Mouse (Mus musculus): ENCODE measurements around the gene Crygc. TPM values are rescaled to one million over a fixed set of nuclear protein-coding genes. Genes with fewer than 3 reads are reported as not detected.

The Crygc gene
- total RNA-seq (2012; rRNA removed) = 1.3 TPM in 1 of 2 replicates, not detected in the other

DNA sequence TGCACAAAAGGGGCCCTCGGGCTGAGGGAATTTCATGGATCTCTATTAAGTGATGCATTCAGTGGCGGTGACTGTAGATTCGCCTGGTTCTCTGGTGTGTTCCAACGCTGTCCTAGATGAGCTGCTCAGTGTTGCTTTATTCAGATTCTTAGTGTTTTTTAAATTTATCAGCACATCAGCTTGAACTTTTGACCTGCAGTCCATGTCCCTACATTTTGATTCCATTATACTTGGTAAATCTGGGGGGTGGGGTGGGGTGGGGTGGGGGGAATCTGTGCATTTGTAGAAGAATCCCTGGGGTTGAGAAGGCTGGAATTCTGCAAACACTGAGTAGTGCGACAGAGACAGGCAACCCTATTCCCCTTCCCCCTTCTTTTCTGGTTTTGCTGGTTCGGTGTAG, at the start of gene Crygc:
TSS of gene Crygc (minus strand) at position 101 of the 400 bp plus-strand sequence.
- Histone ChIP-seq H3K4me1 (ENCODE audit: control insufficient read depth in 2 of 2, insufficient read depth in 2 of 2, low read length in 2 of 2, poor library complexity in 1 of 2) (no peaks in the 10 kb centered on the region; a peak in 1 of 4 replicates), H3K36me3 (ENCODE audit: control insufficient read depth, insufficient read depth, low read length, poor library complexity, severe bottlenecking) (no peaks in the 10 kb centered on the region), H3K9me3 (ENCODE audit: control insufficient read depth, insufficient read depth, low read depth, low read length) (no peaks in the 10 kb centered on the region), H3K27ac (ENCODE audit: insufficient read depth, low read depth, low read length, poor library complexity, severe bottlenecking) (no peak within 1 kb of the TSS), H3K4me3 (ENCODE audit: insufficient read depth in 1 of 2, low read depth in 1 of 2, low read length in 2 of 2, poor library complexity in 1 of 2, severe bottlenecking in 1 of 2) (peak within 1 kb of the TSS; percentile 51 to 53; a peak in 2 of 4 replicates), H3K9ac (ENCODE audit: insufficient read depth, low read depth, low read length, poor library complexity, severe bottlenecking) (no peak within 1 kb of the TSS; the same call in 1 of the 2 replicates)
- DNase-seq (ENCODE audit: low read depth, low spot score) = no peak
- TF ChIP-seq HCFC1 (IDR thresholded peaks at IDR 0.05; ENCODE audit: borderline replicate concordance, insufficient read depth, low read length) (no peak), CHD2 (IDR thresholded peaks at IDR 0.05; ENCODE audit: low read depth, low read length) (no peak), MAFK (IDR thresholded peaks at IDR 0.05; ENCODE audit: insufficient read depth, low read depth, low read length) (no peak), ZNF384 (IDR thresholded peaks at IDR 0.05; ENCODE audit: low read depth, low read length) (no peak), ZC3H11A (IDR thresholded peaks at IDR 0.05; ENCODE audit: borderline replicate concordance, low read depth, low read length) (no peak)
- in situ Hi-C loops (cut with MboI; ENCODE audit: low sequenced_read_pairs in 2 of 2, unreplicated experiment in 2 of 2) = no loop called here

DNA sequence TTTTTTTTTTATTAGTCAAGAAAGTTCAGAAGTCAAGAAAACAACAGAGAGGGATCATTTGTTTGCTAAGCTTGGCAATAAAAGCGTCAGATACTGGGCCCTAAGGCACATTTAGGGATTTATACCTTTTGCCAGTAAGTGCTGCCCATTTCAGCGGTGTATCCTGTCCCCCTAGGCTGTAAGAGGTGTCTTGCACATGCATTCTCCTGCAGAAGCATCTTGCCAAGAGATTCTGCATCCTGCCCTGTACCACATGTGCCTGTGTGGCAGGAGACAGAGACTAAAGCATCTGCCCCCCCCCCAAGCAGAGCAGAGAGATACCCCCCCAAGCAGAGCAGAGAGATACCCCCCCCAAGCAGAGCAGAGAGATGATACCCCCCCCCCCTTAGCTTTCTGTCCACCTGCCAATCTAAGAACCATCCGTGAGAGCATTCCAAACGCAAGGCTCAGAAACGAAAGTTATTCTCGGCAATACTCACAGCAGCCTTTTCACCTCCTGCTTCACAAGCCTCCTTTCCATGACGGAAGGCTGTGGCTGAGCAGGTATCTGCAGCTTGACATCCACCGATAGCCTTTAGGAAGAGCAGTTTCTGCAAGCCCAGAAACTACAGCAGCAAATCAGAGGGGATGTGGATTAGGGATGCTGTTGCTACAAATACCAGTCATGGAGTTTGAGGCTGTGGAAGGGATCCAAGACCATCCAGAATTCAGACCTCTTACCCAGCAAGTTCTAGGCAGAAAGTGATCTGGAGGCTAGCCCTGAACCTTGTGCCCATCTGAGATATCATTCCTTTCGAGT, 49.3 kb upstream of the Crygc start, which contains the start of gene D630023F18Rik:
TSS of gene D630023F18Rik (minus strand) at position 641 of the 799 bp plus-strand sequence.
- no peak for DNase-seq (ENCODE audit: low read depth, low spot score)
- H3K4me3 ChIP-seq (ENCODE audit: insufficient read depth in 1 of 2, low read depth in 1 of 2, low read length in 2 of 2, poor library complexity in 1 of 2, severe bottlenecking in 1 of 2) = no peak within 1 kb of the TSS
- TF ChIP-seq HCFC1 (IDR thresholded peaks at IDR 0.05; ENCODE audit: borderline replicate concordance, insufficient read depth, low read length) (no peak), ZC3H11A (IDR thresholded peaks at IDR 0.05; ENCODE audit: borderline replicate concordance, low read depth, low read length) (no peak), ZNF384 (IDR thresholded peaks at IDR 0.05; ENCODE audit: low read depth, low read length) (no peak), MAFK (IDR thresholded peaks at IDR 0.05; ENCODE audit: insufficient read depth, low read depth, low read length) (no peak), CHD2 (IDR thresholded peaks at IDR 0.05; ENCODE audit: low read depth, low read length) (no peak)
- no peaks in the 10 kb centered on the region for H3K36me3 ChIP-seq (ENCODE audit: control insufficient read depth, insufficient read depth, low read length, poor library complexity, severe bottlenecking)
- in situ Hi-C loops (cut with MboI; ENCODE audit: low sequenced_read_pairs in 2 of 2, unreplicated experiment in 2 of 2) = no loop called here
- no peak within 1 kb of the TSS for H3K9ac ChIP-seq (ENCODE audit: insufficient read depth, low read depth, low read length, poor library complexity, severe bottlenecking)
- H3K4me1 ChIP-seq (ENCODE audit: control insufficient read depth in 2 of 2, insufficient read depth in 2 of 2, low read length in 2 of 2, poor library complexity in 1 of 2) = no peaks in the 10 kb centered on the region
- no peaks in the 10 kb centered on the region for H3K9me3 ChIP-seq (ENCODE audit: control insufficient read depth, insufficient read depth, low read depth, low read length)
- no peak within 1 kb of the TSS for H3K27ac ChIP-seq (ENCODE audit: insufficient read depth, low read depth, low read length, poor library complexity, severe bottlenecking)

DNA sequence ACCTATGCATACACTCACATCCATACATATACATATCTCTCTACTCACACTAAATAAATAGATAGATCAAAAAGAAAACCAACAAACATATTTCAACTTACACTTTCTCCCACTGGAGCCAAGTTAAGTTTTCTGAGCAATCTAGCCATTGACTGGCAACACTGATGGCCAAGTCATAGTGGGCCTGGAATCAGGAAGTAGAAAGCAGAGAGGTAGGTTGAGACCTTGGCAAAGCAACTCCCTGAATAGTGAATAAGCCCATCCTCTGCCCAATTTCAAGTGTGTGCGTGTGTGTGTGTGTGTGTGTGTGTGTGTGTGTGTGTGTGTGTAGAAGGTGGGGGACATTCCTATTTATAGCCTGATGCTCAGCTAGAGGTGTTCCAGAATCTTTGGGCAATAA, 45.9 kb upstream of the Crygc start, which contains the start of gene Gm28845:
TSS of gene Gm28845 (minus strand) at position 121 of the 400 bp plus-strand sequence.
- no peak within 1 kb of the TSS for H3K27ac ChIP-seq (ENCODE audit: insufficient read depth, low read depth, low read length, poor library complexity, severe bottlenecking)
- H3K4me3 ChIP-seq (ENCODE audit: insufficient read depth in 1 of 2, low read depth in 1 of 2, low read length in 2 of 2, poor library complexity in 1 of 2, severe bottlenecking in 1 of 2) = no peak within 1 kb of the TSS
- H3K9me3 ChIP-seq (ENCODE audit: control insufficient read depth, insufficient read depth, low read depth, low read length) = no peaks in the 10 kb centered on the region
- no peaks in the 10 kb centered on the region for H3K4me1 ChIP-seq (ENCODE audit: control insufficient read depth in 2 of 2, insufficient read depth in 2 of 2, low read length in 2 of 2, poor library complexity in 1 of 2)
- H3K9ac ChIP-seq (ENCODE audit: insufficient read depth, low read depth, low read length, poor library complexity, severe bottlenecking) = no peak within 1 kb of the TSS
- TF ChIP-seq MAFK (IDR thresholded peaks at IDR 0.05; ENCODE audit: insufficient read depth, low read depth, low read length) = no peak
- no peak for TF ChIP-seq ZC3H11A (IDR thresholded peaks at IDR 0.05; ENCODE audit: borderline replicate concordance, low read depth, low read length)
- no peak for TF ChIP-seq ZNF384 (IDR thresholded peaks at IDR 0.05; ENCODE audit: low read depth, low read length)
- no peak for TF ChIP-seq HCFC1 (IDR thresholded peaks at IDR 0.05; ENCODE audit: borderline replicate concordance, insufficient read depth, low read length)
- TF ChIP-seq CHD2 (IDR thresholded peaks at IDR 0.05; ENCODE audit: low read depth, low read length) = no peak
- no peaks in the 10 kb centered on the region for H3K36me3 ChIP-seq (ENCODE audit: control insufficient read depth, insufficient read depth, low read length, poor library complexity, severe bottlenecking)
- in situ Hi-C loops (cut with MboI; ENCODE audit: low sequenced_read_pairs in 2 of 2, unreplicated experiment in 2 of 2) = no loop called here
- no peak for DNase-seq (ENCODE audit: low read depth, low spot score)

DNA sequence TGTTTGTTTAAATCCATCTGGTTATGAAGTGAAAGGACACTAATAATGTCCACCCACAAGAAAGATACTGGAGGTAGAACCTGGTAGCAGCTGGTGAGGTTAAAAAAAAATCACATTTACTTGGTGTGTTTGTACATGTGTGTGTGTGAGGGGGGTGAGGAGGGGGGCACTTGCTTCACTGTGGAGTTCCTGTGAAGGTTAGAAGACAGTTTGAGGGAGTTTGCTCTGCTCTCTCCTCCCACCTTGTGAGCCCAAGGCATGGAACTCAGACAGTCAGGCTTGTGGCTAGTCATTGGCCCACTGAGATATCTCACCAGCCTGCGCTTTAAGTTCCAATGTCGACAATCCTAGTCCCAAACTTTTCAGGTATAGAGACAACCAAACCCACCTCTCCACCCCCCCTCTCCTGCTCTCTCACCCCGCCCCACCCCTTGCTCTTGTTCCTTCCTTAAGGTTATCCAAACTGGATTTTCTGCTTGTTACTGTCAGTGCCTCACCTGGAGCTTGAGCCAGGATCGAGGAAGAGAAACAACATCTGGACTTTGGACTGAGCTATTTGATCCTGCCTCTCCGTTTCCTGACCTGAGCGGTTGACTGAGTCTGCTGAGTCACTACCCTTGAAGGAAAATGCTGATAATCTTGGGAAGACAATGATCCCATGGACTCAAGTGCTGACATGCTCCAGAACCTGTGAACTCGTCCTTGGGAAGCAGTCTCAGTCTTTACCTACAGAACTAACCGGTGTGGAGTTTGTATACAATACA, 44.8 kb upstream of the Crygc start:
- H3K4me3 ChIP-seq (ENCODE audit: insufficient read depth in 1 of 2, low read depth in 1 of 2, low read length in 2 of 2, poor library complexity in 1 of 2, severe bottlenecking in 1 of 2) = no peak overlapping the region
- no peak for TF ChIP-seq ZC3H11A (IDR thresholded peaks at IDR 0.05; ENCODE audit: borderline replicate concordance, low read depth, low read length)
- TF ChIP-seq MAFK (IDR thresholded peaks at IDR 0.05; ENCODE audit: insufficient read depth, low read depth, low read length) = peak; percentile 42; the same call in 1 of the 2 replicates
- H3K9ac ChIP-seq (ENCODE audit: insufficient read depth, low read depth, low read length, poor library complexity, severe bottlenecking) = no peak overlapping the region
- no peak overlapping the region for H3K27ac ChIP-seq (ENCODE audit: insufficient read depth, low read depth, low read length, poor library complexity, severe bottlenecking)
- in situ Hi-C loops (cut with MboI; ENCODE audit: low sequenced_read_pairs in 2 of 2, unreplicated experiment in 2 of 2) = no loop called here
- no peaks in the 10 kb centered on the region for H3K4me1 ChIP-seq (ENCODE audit: control insufficient read depth in 2 of 2, insufficient read depth in 2 of 2, low read length in 2 of 2, poor library complexity in 1 of 2)
- no peak for DNase-seq (ENCODE audit: low read depth, low spot score)
- no peaks in the 10 kb centered on the region for H3K9me3 ChIP-seq (ENCODE audit: control insufficient read depth, insufficient read depth, low read depth, low read length)
- no peaks in the 10 kb centered on the region for H3K36me3 ChIP-seq (ENCODE audit: control insufficient read depth, insufficient read depth, low read length, poor library complexity, severe bottlenecking)
